Mouse (Mus musculus) C2C12 (cell line): ENCODE results near the gene Tmem159. TPM values are rescaled to one million over a fixed set of nuclear protein-coding genes. Genes with fewer than 3 reads are reported as not detected.

ENCODE experiments used
- H3K27me3 ChIP-seq: one replicate; pipeline ENCODE4 v1.6.1; 2011; ENCODE audit not compliant: control insufficient read depth, insufficient read depth, insufficient read length
- H3K36me3 ChIP-seq: one replicate; pipeline ENCODE4 v1.6.1; 2011; ENCODE audit not compliant: control insufficient read depth, insufficient read depth
- H3K4me3 ChIP-seq: one replicate; pipeline ENCODE4 v1.5.1; 2011; ENCODE audit warnings: mild to moderate bottlenecking, control low read depth; ENCODE audit not compliant: poor library complexity, insufficient read depth, severe bottlenecking
- H3K79me2 ChIP-seq: one replicate; pipeline ENCODE4 v1.6.1; 2011; ENCODE audit not compliant: control insufficient read depth, insufficient read depth
- H3K79me3 ChIP-seq: one replicate; pipeline ENCODE4 v1.6.1; 2011; ENCODE audit warnings: low read depth, control low read depth
- H3ac ChIP-seq: one replicate; pipeline ENCODE3; 2011; ENCODE audit warnings: low read depth; ENCODE audit not compliant: control insufficient read depth, insufficient read length
- CEBPB ChIP-seq: IDR thresholded peaks from one replicate; pipeline ENCODE4 v1.6.1; 2011; ENCODE audit warnings: low read depth, mild to moderate bottlenecking, control low read depth, moderate library complexity
- CTCF ChIP-seq: IDR thresholded peaks from one replicate; pipeline ENCODE4 v1.5.1; 2011; ENCODE audit not compliant: control insufficient read depth, insufficient read depth, insufficient read length
- FOSL1 ChIP-seq: IDR thresholded peaks from one replicate; pipeline ENCODE4 v1.8.0; 2011; ENCODE audit warnings: mild to moderate bottlenecking, low read length; ENCODE audit not compliant: poor library complexity, insufficient read depth, severe bottlenecking
- MAX ChIP-seq: IDR thresholded peaks from one replicate; pipeline ENCODE4 v1.6.1; 2011; ENCODE audit warnings: mild to moderate bottlenecking, control low read depth
- MYOD1 ChIP-seq: IDR thresholded peaks from one replicate; pipeline ENCODE4 v1.6.1; 2011; ENCODE audit warnings: low read depth; ENCODE audit not compliant: control insufficient read depth, insufficient read length
- MYOG ChIP-seq: IDR thresholded peaks from one replicate; pipeline ENCODE4 v1.6.1; 2011; ENCODE audit not compliant: control insufficient read depth, insufficient read length; ENCODE audit errors: extremely low read depth
- USF1 ChIP-seq: IDR thresholded peaks from one replicate; pipeline ENCODE4 v1.6.1; 2011; ENCODE audit warnings: low read depth, mild to moderate bottlenecking, control low read depth, moderate library complexity
- long read RNA-seq, 2 experiments: library from polyadenylated mRNA; unstranded; transcript quantifications; one replicate each; pipeline ENCODE4 v2.0.0; 2019 to 2020
- polyA plus RNA-seq: library from polyadenylated mRNA; unstranded; fragments of >200 nt; fragmentation: generic; extraction: Trizol; gene quantifications from one replicate; pipeline ENCODE4 v1.2.1, GENCODE M21; 2012; ENCODE audit warnings: missing spikeins

Tmem159 gene
- polyA plus RNA-seq = 6.0 TPM
- long read RNA-seq, experiment 1, transcript Tmem159-201 (5 exons, 1,484 nt) = major isoform, 25 of 30 reads
- long read RNA-seq, experiment 1, partial matches to known transcripts = 2 of 30 reads
- long read RNA-seq, experiment 1, other reads (novel, unspliced or antisense) = 3 of 30 reads
- long read RNA-seq, experiment 2, transcript Tmem159-201 (5 exons, 1,484 nt) = major isoform, 24 of 26 reads
- long read RNA-seq, experiment 2, partial matches to known transcripts = 0 of 26 reads
- long read RNA-seq, experiment 2, other reads (novel, unspliced or antisense) = 2 of 26 reads

DNA sequence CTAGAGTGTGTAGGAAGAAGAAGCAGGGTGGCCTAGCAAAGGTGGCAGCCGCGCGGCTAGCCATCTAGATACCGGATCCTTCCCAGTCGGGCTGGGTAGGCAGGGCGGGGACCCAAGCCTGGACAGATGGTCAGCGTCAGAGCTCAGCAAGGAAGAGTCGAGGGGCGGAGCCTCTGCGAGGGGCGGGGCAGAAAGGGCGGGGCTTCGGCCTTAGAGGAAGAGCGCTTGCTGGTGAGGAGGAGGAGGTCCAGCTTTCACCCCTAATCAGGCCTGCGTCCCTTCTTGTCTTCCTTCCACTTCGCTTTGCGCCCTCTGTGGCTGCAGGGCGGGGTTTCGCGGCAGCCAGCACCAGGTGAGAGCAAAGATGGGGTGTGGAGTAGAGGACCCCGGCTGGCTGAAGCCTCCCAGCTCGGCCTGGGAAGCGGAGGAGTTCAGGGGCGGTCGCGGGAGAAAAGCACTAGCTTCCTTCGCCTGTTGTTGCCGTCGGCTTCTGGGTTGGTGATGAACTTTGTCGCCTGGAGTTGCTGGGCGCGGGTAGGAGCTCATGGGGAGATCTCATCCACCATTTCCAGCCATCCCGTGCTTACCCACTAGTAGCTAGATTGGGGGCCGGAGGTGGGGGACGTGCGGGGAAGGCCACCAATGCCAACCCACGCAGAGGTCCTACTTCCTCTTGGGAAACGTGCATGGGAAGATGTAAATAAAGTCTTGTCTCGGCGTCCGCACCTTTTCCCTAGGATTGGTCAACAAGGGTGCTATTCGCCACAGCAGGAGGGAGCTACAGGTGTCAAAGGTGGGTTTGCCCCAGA lies at the start of gene Tmem159:
TSS of gene Tmem159 (plus strand) at position 190 of the 809 bp plus-strand sequence.
- no peaks in the 10 kb centered on the region for H3K79me2 ChIP-seq
- H3ac ChIP-seq = peak within 1 kb of the TSS; percentile 74
- TF ChIP-seq CTCF (no peak), MYOD1 (no peak), MAX (no peak), USF1 (no peak), FOSL1 (no peak), CEBPB (no peak)
- no peaks in the 10 kb centered on the region for H3K36me3 ChIP-seq
- H3K27me3 ChIP-seq = no peaks in the 10 kb centered on the region
- H3K79me3 ChIP-seq = no peaks in the 10 kb centered on the region
- H3K4me3 ChIP-seq = peak within 1 kb of the TSS; percentile 34

DNA sequence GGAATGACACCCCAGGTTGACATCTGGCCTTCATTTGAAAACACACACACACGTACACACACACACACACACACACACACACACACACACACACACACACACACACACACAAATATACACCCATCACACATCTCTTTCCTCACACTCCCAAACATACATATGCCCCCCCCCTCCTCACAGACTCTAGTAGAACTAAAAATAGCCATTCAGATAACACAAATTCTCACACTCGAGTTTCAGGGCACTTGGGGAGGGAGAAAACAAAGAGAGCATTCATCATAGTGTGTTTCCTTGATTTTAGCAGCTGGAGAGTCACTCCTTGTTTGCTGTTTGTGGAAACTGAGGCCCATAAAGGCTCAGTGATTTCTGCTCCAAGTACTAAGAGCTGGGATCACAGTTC lies 48.1 kb upstream of the Tmem159 start:
- no peak for TF ChIP-seq MYOG
- TF ChIP-seq MAX = no peak
- TF ChIP-seq MYOD1 = no peak
- TF ChIP-seq CTCF = no peak
- no peak for TF ChIP-seq USF1
- no peak for TF ChIP-seq FOSL1
- TF ChIP-seq CEBPB = no peak
- no peak overlapping the region for H3ac ChIP-seq
- no peak overlapping the region for H3K4me3 ChIP-seq
- H3K27me3 ChIP-seq = no peaks in the 10 kb centered on the region
- no peaks in the 10 kb centered on the region for H3K79me3 ChIP-seq
- no peaks in the 10 kb centered on the region for H3K36me3 ChIP-seq
- no peaks in the 10 kb centered on the region for H3K79me2 ChIP-seq

GRCm38 (mm10) chr7:120055479-120055878 lies 46.7 kb upstream of the Tmem159 start:
- Histone ChIP-seq H3K27me3 (no peaks in the 10 kb centered on the region), H3K79me3 (no peaks in the 10 kb centered on the region), H3K36me3 (no peaks in the 10 kb centered on the region), H3K79me2 (no peaks in the 10 kb centered on the region), H3ac (no peak overlapping the region), H3K4me3 (no peak overlapping the region)
- TF ChIP-seq MYOG (no peak), FOSL1 (no peak), USF1 (no peak), MYOD1 (no peak), CEBPB (no peak), CTCF (no peak), MAX (no peak)

DNA sequence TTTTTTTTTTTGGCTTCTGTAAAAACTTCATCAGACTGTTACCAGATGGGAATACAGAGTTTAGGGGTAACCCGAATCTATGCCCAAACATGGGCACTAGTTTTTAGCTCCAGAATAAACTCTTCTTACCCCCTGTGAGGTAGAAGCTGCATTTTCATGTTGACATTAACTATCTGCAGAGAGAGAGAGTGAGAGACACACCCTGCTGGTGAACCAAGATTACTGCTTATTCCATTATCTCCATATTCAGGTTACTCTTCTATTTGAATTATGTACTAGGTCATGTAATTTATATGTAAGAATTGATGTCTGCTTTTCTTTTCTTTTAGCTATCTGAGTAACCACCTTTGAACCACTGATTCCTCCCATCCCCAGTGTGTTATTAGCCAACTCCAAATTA lies 38.1 kb upstream of the Tmem159 start:
- no peaks in the 10 kb centered on the region for H3K79me3 ChIP-seq
- H3K4me3 ChIP-seq = no peak overlapping the region
- H3ac ChIP-seq = no peak overlapping the region
- TF ChIP-seq MYOD1 = no peak
- TF ChIP-seq FOSL1 = no peak
- no peak for TF ChIP-seq CEBPB
- no peak for TF ChIP-seq MAX
- no peak for TF ChIP-seq USF1
- no peak for TF ChIP-seq CTCF
- TF ChIP-seq MYOG = no peak
- no peaks in the 10 kb centered on the region for H3K27me3 ChIP-seq
- no peaks in the 10 kb centered on the region for H3K79me2 ChIP-seq
- H3K36me3 ChIP-seq = no peaks in the 10 kb centered on the region

DNA sequence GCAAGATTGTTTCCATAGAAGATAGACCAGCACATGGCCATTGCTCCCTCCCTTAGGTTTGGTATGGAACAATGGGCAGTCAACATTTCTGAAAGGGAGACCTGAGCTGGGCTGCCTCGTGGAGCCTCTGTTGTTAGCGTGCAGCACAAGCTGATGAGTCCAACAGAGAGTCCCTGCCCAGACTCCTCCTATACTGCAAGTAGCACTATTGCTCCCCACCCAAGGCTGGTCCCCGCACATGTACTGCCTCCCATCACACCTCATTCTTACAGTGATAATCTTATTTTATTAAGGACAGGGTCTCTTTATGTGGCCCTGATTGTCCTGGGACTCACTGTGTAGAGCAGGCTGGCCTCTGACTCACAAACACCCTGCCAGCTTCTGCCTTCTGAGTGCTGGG lies 34.0 kb upstream of the Tmem159 start:
- H3K4me3 ChIP-seq = no peak overlapping the region
- no peak for TF ChIP-seq CEBPB
- no peak for TF ChIP-seq USF1
- no peak for TF ChIP-seq MYOG
- no peak for TF ChIP-seq CTCF
- TF ChIP-seq FOSL1 = no peak
- TF ChIP-seq MYOD1 = no peak
- no peak for TF ChIP-seq MAX
- H3K27me3 ChIP-seq = no peaks in the 10 kb centered on the region
- H3K79me3 ChIP-seq = no peaks in the 10 kb centered on the region
- H3ac ChIP-seq = no peak overlapping the region
- H3K36me3 ChIP-seq = no peaks in the 10 kb centered on the region
- H3K79me2 ChIP-seq = no peaks in the 10 kb centered on the region
